Mouse (Mus musculus) kidney, adult 18-20 months (tissue): ENCODE data around the gene BC005624.
"Not testable (repeated sequence)": the region's sequence is repeated elsewhere in the genome, so short reads cannot be mapped to it uniquely, and the experiment has no call there.

ENCODE experiments used
- DNase-seq: peaks from one replicate; pipeline ENCODE4 v3.0.0; 2021

BC005624 gene

GRCm38 (mm10) chr2:30967352-30968327 is 14.4 kb downstream of the BC005624 start, which contains the start of gene Tor1a:
Tor1a (minus strand) TSS chr2:30967933.
- DNase-seq = peak; percentile 90

GRCm38 (mm10) chr2:30966826-30967225 is 15.2 kb downstream of the BC005624 start:
- no peak for DNase-seq

GRCm38 (mm10) chr2:30965627-30966026 is 16.4 kb downstream of the BC005624 start:
- DNase-seq = no peak

- DNase-seq = no peak
Measured at GRCm38 (mm10) chr2:30962570-30963254, 19.3 kb downstream of the BC005624 start.

- DNase-seq = no peak
Measured at GRCm38 (mm10) chr2:30959856-30960255, 22.1 kb downstream of the BC005624 start.

GRCm38 (mm10) chr2:30958726-30959125 is 23.3 kb downstream of the BC005624 start:
- DNase-seq = peak; percentile 49

- DNase-seq = no peak
Measured at GRCm38 (mm10) chr2:30957511-30957910, 24.5 kb downstream of the BC005624 start.

- no peak for DNase-seq
Measured at GRCm38 (mm10) chr2:30954797-30955196, 27.2 kb downstream of the BC005624 start.

- peak; percentile 87 for DNase-seq
Measured at GRCm38 (mm10) chr2:30952824-30953490, 29.0 kb downstream of the BC005624 start, which contains the start of gene Tor1b. Tor1b (plus strand) TSS chr2:30952959.

GRCm38 (mm10) chr2:30952457-30952823 is 29.6 kb downstream of the BC005624 start:
- DNase-seq = peak; percentile 29

- DNase-seq = peak; percentile 66
Measured at GRCm38 (mm10) chr2:30942603-30943011, 39.4 kb downstream of the BC005624 start.

GRCm38 (mm10) chr2:30942116-30942515 is 39.9 kb downstream of the BC005624 start:
- not testable (repeated sequence) for DNase-seq

- DNase-seq = no peak
Measured at GRCm38 (mm10) chr2:30941586-30941985, 40.4 kb downstream of the BC005624 start.

- no peak for DNase-seq
Measured at GRCm38 (mm10) chr2:30938574-30938991, 43.4 kb downstream of the BC005624 start.

GRCm38 (mm10) chr2:30937731-30938130 is 44.3 kb downstream of the BC005624 start:
- no peak for DNase-seq

- DNase-seq = no peak
Measured at GRCm38 (mm10) chr2:30936808-30937207, 45.2 kb downstream of the BC005624 start.

GRCm38 (mm10) chr2:30933917-30934450 is 48.0 kb downstream of the BC005624 start:
- DNase-seq = peak; percentile 79

GRCm38 (mm10) chr2:30933032-30933431 is 49.0 kb downstream of the BC005624 start:
- DNase-seq = no peak

- no peak for DNase-seq
Measured at GRCm38 (mm10) chr2:30931922-30932321, 50.1 kb downstream of the BC005624 start.

GRCm38 (mm10) chr2:30930846-30931245 is 51.2 kb downstream of the BC005624 start:
- DNase-seq = not testable (repeated sequence)

GRCm38 (mm10) chr2:30929483-30930045 is 52.4 kb downstream of the BC005624 start, which contains the start of gene Ptges:
Ptges (minus strand) TSS chr2:30929863.
- peak; percentile 77 for DNase-seq

GRCm38 (mm10) chr2:30928893-30929482 is 53.0 kb downstream of the BC005624 start:
- DNase-seq = no peak
